24 mouse cellular contexts compared by ENCODE assay signal in the genomic region with DNA sequence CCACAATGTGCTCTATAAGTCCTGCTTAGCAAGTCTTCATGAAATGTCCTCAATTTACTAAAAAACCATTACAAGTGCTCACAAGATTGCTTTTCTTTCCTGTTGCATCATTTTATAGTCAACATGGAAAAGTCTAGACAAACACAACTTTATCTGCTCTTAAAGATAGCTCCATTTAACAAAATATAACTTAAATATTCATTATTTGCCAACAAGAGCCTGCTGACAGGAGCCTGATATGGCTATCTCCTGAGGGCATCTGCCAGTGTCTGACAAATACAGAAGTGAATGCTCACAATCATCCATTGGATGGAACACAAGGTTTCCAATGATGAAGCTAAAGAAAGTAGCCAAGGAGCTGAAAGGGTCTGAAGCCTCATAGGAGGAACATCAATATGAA.
DNase-seq lines count a peak whose midpoint lies in the region; ATAC-seq and TF ChIP-seq lines count a peak whose summit lies in the region.
"Had no signal": no experiment of that assay in that cellular context is flagged by ENCODE, and none has a peak within 500 bp of the region (broad histone marks: within the 10 kb centered on the region; RNA-seq: fewer than 3 reads in every experiment).

No protein-coding gene starts in this region.

- peak; percentile 16 for DNase-seq in spleen, adult 12 weeks (ENCODE audit: low spot score)
- DNase-seq in spleen, postnatal 14 days (ENCODE audit: low spot score in 2 of 2), result no peak
- peak; percentile 17 for DNase-seq in liver, postnatal 0 days
- no peak for DNase-seq in adrenal gland, postnatal 36 days
- DNase-seq in testis, postnatal 14 days (ENCODE audit: low spot score), result no peak
- DNase-seq in layer of hippocampus, adult 11-12 months (ENCODE audit: low spot score), result no peak
- DNase-seq: adrenal gland, postnatal 25 days; cerebellum, adult 8-10 months; cerebellum, postnatal 25 days; forebrain, postnatal 0 days; heart, postnatal 10 days; kidney, adult 2 months; kidney, postnatal 36 days; midbrain, embryonic 14.5 days; thymus, postnatal 14 days had no signal

- no peaks in the 10 kb centered on the region for H3K4me1 ChIP-seq in liver, embryonic 12.5 days
- peaks cover 4% of the 10 kb centered on the region; the same call in 1 of the 2 replicates for H3K4me1 ChIP-seq in liver, postnatal 0 days (ENCODE audit: insufficient read depth)
- H3K4me1 ChIP-seq: forebrain, embryonic 10.5 days; heart, embryonic 13.5 days; hindbrain, embryonic 10.5 days; limb, embryonic 15.5 days; lung, embryonic 15.5 days; megakaryocyte, embryonic 14.5 days; stomach, embryonic 15.5 days had no signal

- no peak overlapping the region for H3K4me2 ChIP-seq in liver, embryonic 12.5 days
- H3K4me2 ChIP-seq in liver, postnatal 0 days (ENCODE audit: low read depth, low read length), result no peak overlapping the region
- H3K4me2 ChIP-seq: heart, embryonic 13.5 days; limb, embryonic 15.5 days; lung, embryonic 15.5 days; stomach, embryonic 15.5 days had no signal

- H3K9me3 ChIP-seq in liver, embryonic 12.5 days (replicated peaks), result no peaks in the 10 kb centered on the region
- no peaks in the 10 kb centered on the region for H3K9me3 ChIP-seq in liver, postnatal 0 days (ENCODE audit: low read length)
- H3K9me3 ChIP-seq: forebrain, embryonic 10.5 days; hindbrain, embryonic 10.5 days; limb, embryonic 15.5 days; lung, embryonic 15.5 days; stomach, embryonic 15.5 days had no signal

- no peak overlapping the region for H3K9ac ChIP-seq in liver, embryonic 12.5 days
- no peak overlapping the region for H3K9ac ChIP-seq in liver, postnatal 0 days (replicated peaks)
- H3K9ac ChIP-seq: forebrain, postnatal 0 days; heart, embryonic 13.5 days; limb, embryonic 15.5 days; lung, embryonic 15.5 days; stomach, embryonic 15.5 days had no signal

- peak; percentile 95 for TF ChIP-seq EP300 in liver, postnatal 0 days (IDR thresholded peaks at IDR 0.05; ENCODE audit: low read depth)

- no peak overlapping the region for H3K4me3 ChIP-seq in liver, embryonic 12.5 days
- H3K4me3 ChIP-seq in liver, postnatal 0 days (ENCODE audit: low read depth, low read length), result no peak overlapping the region
- H3K4me3 ChIP-seq: forebrain, embryonic 10.5 days; heart, embryonic 13.5 days; hindbrain, embryonic 10.5 days; limb, embryonic 15.5 days; lung, embryonic 15.5 days; megakaryocyte, embryonic 14.5 days; stomach, embryonic 15.5 days had no signal

- ATAC-seq in liver, embryonic 12.5 days, result 0 out of 2 replicates have a peak, but pooled peaks have one; percentile 55
- ATAC-seq in liver, postnatal 0 days, result peak; percentile 80
- ATAC-seq: hindbrain, embryonic 16.5 days had no signal

- no peaks in the 10 kb centered on the region for H3K27me3 ChIP-seq in liver, embryonic 12.5 days (replicated peaks)
- no peaks in the 10 kb centered on the region for H3K27me3 ChIP-seq in liver, postnatal 0 days (ENCODE audit: insufficient read depth, low read length)
- H3K27me3 ChIP-seq: heart, embryonic 13.5 days; limb, embryonic 15.5 days; lung, embryonic 15.5 days; megakaryocyte, embryonic 14.5 days; stomach, embryonic 15.5 days had no signal

- H3K27ac ChIP-seq in liver, embryonic 12.5 days, result no peak overlapping the region
- H3K27ac ChIP-seq in liver, postnatal 0 days (ENCODE audit: low read depth), result no peak overlapping the region
- H3K27ac ChIP-seq: forebrain, embryonic 10.5 days; heart, embryonic 13.5 days; hindbrain, embryonic 10.5 days; limb, embryonic 15.5 days; lung, embryonic 15.5 days; stomach, embryonic 15.5 days had no signal

- no peak for TF ChIP-seq CTCF in liver, postnatal 0 days (IDR thresholded peaks at IDR 0.05; ENCODE audit: low read depth)

- no peaks in the 10 kb centered on the region for H3K36me3 ChIP-seq in liver, embryonic 12.5 days
- no peaks in the 10 kb centered on the region for H3K36me3 ChIP-seq in liver, postnatal 0 days (replicated peaks; ENCODE audit: insufficient read depth, low read length)
- H3K36me3 ChIP-seq: forebrain, embryonic 10.5 days; heart, embryonic 13.5 days; hindbrain, embryonic 10.5 days; limb, embryonic 15.5 days; lung, embryonic 15.5 days; stomach, embryonic 15.5 days had no signal

Comparison
In these comparisons a context has a peak if more than half of its experiments do, and no peak if none do; other contexts are left out.
1. DNase-seq: peak in spleen, adult 12 weeks (single experiment) and liver, postnatal 0 days (single experiment); none in spleen, postnatal 14 days (0 of 2), adrenal gland, postnatal 36 days (0 of 2), testis, postnatal 14 days (single experiment) and layer of hippocampus, adult 11-12 months (single experiment).